Mouse (Mus musculus) heart, postnatal 14 days (tissue): ENCODE measurements around the gene Pla2g6. TPM values are rescaled to one million over a fixed set of nuclear protein-coding genes. Genes with fewer than 3 reads are reported as not detected.

Experiments used
- DNase-seq, 2 experiments: peaks; one replicate each; pipeline ENCODE4 v3.0.0; 2021 to 2022
- intact Hi-C: fragments of 180-260 bp; cut with DNase I; formaldehyde crosslinking; loops from one replicate; pipeline ENCODE4 v1.15.1; 2025
- total RNA-seq, 2 experiments: library from RNA; stranded (reverse); gene quantifications; 2 replicates each; pipeline ENCODE4 v1.2.3; 2021

Gene Pla2g6
- total RNA-seq, 2 experiments from 2014 or later, result 10.4 to 10.6 TPM

- DNase-seq, result no peak
- intact Hi-C loops, result no loop called here
Measured at GRCm38 (mm10) chr15:79352479-79352878, 24.3 kb upstream of the Pla2g6 start.

GRCm38 (mm10) chr15:79351331-79351767 is 23.2 kb upstream of the Pla2g6 start:
- DNase-seq, result peak; percentile 66 to 69
- intact Hi-C loops, result no loop called here

GRCm38 (mm10) chr15:79350866-79351265 is 22.7 kb upstream of the Pla2g6 start:
- no peak for DNase-seq
- intact Hi-C loops, result no loop called here

- no peak for DNase-seq
- intact Hi-C loops, result loop anchor here (2.0 kb wide), 1 partner anchor 26 kb away; no protein-coding TSS in a partner anchor
Measured at GRCm38 (mm10) chr15:79348651-79349050, 20.5 kb upstream of the Pla2g6 start.

- peak; percentile 73 to 81 for DNase-seq
- intact Hi-C loops, result loop anchor here (2.0 kb wide), 1 partner anchor 25 kb away; no protein-coding TSS in a partner anchor
Measured at GRCm38 (mm10) chr15:79347845-79348506, 19.8 kb upstream of the Pla2g6 start.

GRCm38 (mm10) chr15:79347165-79347844 is 19.1 kb upstream of the Pla2g6 start:
- intact Hi-C loops, result no loop called here
- DNase-seq, result peak; percentile 90 to 93

- intact Hi-C loops, result no loop called here
- DNase-seq, result no peak
Measured at GRCm38 (mm10) chr15:79346051-79346793, 18.0 kb upstream of the Pla2g6 start, which contains the start of gene Maff. Gene Maff (plus strand): TSS chr15:79346621.

- intact Hi-C loops, result no loop called here
- DNase-seq, result no peak
Measured at GRCm38 (mm10) chr15:79344627-79345026, 16.4 kb upstream of the Pla2g6 start.

GRCm38 (mm10) chr15:79342641-79343337 is 14.6 kb upstream of the Pla2g6 start:
- intact Hi-C loops, result no loop called here
- no peak for DNase-seq

GRCm38 (mm10) chr15:79338978-79339377 is 10.8 kb upstream of the Pla2g6 start:
- intact Hi-C loops, result no loop called here
- no peak for DNase-seq

GRCm38 (mm10) chr15:79335061-79335655 is 7.0 kb upstream of the Pla2g6 start:
- no peak for DNase-seq
- intact Hi-C loops, result no loop called here

- no peak for DNase-seq
Measured at GRCm38 (mm10) chr15:79333409-79333808, 5.2 kb upstream of the Pla2g6 start.

GRCm38 (mm10) chr15:79330521-79330920 is 2.3 kb upstream of the Pla2g6 start:
- no peak for DNase-seq

More at GRCm38 (mm10) chr15:79333409-79333808, 5.2 kb upstream of the Pla2g6 start:
- intact Hi-C loops, result no loop called here

GRCm38 (mm10) chr15:79329979-79330363 is 1.8 kb upstream of the Pla2g6 start:
- no peak for DNase-seq
- intact Hi-C loops, result no loop called here

More at GRCm38 (mm10) chr15:79330521-79330920, 2.3 kb upstream of the Pla2g6 start:
- intact Hi-C loops, result no loop called here

- intact Hi-C loops, result no loop called here
- no peak for DNase-seq
Measured at GRCm38 (mm10) chr15:79329346-79329978, 1.3 kb upstream of the Pla2g6 start.

- intact Hi-C loops, result no loop called here
- no peak for DNase-seq
Measured at GRCm38 (mm10) chr15:79328939-79329275, 717 bp upstream of the Pla2g6 start.

- intact Hi-C loops, result no loop called here
- no peak for DNase-seq
Measured at GRCm38 (mm10) chr15:79326971-79327961, 924 bp downstream of the Pla2g6 start.

GRCm38 (mm10) chr15:79326264-79326663 is 1.9 kb downstream of the Pla2g6 start:
- no peak for DNase-seq
- intact Hi-C loops, result no loop called here
